Mouse (Mus musculus) CD4-positive, CD25-positive, alpha-beta regulatory T cell, adult 4 months (primary cell): Measurements from ENCODE around the gene Appbp2. TPM values are rescaled to one million over a fixed set of nuclear protein-coding genes. Genes with fewer than 3 reads are reported as not detected.
"Not testable (repeated sequence)": the region's sequence is repeated elsewhere in the genome, so short reads cannot be mapped to it uniquely, and the experiment has no call there.

Source experiments
- ATAC-seq: one replicate; pipeline ENCODE4 v1.8.0; 2017
- polyA plus RNA-seq, 2 experiments: library from polyadenylated mRNA; unstranded; fragments of 100-300 nt; shearing (Covaris generic); gene quantifications; one replicate each; pipeline ENCODE4 v1.2.1; 2017

The Appbp2 gene
- polyA plus RNA-seq, 2 experiments from 2014 or later = 15.0 to 19.2 TPM

GRCm38 (mm10) chr11:85222561-85222960, 12.4 kb downstream of the Appbp2 start:
- ATAC-seq = no peak

DNA sequence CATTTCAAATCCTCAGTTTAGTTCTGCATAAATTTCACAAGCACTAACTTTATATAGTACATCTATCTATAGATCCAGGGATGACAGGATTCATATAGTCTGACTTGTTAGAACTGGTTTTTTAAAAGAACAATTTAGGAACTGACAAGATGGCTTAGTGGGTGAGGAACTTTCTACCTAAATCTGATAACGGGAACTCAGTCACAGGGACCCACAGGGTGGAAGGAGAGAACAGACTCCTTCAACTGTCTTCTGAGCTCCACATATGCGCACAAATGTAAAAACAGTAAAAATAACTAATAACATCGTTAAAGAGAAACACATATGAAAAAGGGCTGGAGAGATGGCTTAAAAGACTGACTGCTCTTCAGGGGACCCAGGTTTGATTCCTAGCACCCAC, 15.9 kb downstream of the Appbp2 start:
- no peak for ATAC-seq

DNA sequence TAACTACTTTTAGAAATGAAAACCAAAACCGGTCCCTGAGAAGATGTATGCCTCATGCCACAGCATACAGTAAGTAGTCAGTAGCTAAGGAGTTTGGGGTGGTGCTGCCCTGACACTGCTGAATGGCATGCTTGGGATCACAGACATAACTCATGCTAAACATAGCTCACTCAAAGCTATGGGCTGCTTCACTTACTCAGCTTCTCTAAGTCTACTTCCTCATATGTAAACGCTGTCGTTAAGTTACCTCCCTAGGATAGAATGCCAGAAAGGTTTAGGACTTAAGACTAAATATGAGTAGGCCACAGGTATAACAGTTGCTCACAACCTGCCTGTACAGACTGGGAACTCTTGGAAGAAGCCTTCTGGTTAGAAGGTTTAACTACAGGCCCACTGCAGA, 20.3 kb downstream of the Appbp2 start:
- no peak for ATAC-seq

DNA sequence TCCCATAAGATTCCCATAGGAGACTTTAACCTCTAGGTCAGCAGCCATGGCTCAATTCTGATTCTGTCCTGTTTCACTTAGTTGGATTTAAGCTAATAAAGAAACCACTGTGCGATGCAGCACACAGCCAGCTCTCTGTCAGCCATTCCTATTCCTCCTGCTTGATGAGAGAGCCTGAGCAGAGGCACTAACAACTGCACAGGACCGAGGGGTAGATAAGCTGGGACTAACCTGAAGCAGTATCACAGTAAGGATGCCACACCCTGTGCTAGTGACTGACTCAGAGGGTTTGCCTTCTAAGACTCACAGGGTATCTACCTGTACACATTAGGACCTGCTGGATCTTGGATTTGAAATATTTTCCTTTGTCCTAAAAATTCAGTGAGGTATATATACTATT, 21.7 kb downstream of the Appbp2 start:
- ATAC-seq = no peak

DNA sequence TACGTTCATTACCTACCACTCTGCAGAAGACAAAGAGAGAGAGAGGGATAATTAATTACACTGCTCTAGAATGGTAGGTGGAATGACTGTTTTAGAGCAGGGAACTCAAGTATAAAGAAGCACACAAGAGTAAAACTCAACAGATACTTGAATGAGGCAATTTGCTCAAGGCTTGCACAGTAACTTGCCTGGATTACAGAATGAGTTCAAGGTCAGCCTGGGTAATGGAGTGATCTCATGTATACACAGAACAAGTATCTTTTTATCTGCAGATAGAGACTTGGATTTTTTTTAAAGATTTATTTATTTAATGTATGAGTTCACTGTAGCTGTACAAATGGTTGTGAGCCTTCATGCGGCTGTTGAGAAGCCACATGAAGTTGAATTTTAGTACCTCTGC, 23.8 kb downstream of the Appbp2 start:
- ATAC-seq = no peak

DNA sequence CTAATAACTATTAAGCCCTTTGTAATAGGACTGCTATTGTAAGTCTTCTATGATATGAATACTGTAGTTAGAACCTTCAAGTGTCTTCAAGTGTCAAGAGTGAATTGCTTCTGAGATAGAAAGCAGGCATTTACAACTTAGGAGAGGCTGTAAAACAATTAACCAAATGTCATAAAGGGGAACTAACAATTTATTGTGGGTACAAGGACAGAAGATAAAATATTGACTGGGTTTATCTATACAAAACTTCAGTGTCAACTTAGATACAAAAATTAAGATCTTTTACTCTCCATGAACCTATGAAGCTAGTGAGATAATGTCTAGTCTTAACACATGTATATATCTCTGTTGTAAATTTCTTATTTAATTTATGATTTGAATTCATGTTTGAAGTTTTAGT, 28.7 kb downstream of the Appbp2 start:
- no peak for ATAC-seq

- no peak for ATAC-seq
These were observed 36.0 kb downstream of the Appbp2 start for GRCm38 (mm10) chr11:85198906-85199305.

DNA sequence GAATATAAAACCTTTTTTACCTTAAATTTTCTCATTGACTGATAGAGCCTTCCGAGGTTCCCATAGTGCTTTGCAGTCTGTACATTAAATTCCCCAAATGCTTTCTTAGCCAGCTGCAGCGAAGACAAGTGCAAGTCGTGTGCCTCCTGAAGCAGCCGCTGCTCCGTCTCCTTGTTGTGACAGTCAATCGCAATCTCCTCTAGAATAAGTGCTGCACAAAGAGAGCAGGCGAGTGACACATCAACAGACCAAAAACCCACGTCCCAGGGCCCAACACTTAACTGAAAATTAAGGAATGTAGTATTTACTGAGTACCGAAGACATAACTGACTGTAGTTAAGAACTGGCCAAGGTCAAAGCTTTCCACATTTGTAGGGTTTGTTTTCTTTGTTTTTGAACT, 38.9 kb downstream of the Appbp2 start:
- no peak for ATAC-seq

DNA sequence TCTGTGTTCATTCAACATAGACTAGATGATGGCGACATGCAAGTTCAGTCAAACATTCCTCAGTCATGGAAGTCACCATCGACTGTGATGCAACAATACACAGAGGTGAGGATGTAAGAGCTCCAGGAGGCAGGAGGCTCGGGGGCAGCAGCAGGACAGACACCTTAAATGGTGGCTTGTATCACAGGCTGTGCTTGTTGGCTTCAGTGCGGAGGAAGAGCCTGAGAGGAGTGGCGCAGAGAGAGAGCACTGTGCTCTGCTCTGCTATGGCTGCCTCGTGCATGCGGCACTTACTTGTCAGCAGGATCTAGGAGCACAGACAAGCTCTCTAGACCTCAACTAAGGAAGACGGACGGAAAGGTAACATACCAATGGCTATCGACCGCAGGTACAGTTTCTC, 40.7 kb downstream of the Appbp2 start:
- ATAC-seq = no peak

DNA sequence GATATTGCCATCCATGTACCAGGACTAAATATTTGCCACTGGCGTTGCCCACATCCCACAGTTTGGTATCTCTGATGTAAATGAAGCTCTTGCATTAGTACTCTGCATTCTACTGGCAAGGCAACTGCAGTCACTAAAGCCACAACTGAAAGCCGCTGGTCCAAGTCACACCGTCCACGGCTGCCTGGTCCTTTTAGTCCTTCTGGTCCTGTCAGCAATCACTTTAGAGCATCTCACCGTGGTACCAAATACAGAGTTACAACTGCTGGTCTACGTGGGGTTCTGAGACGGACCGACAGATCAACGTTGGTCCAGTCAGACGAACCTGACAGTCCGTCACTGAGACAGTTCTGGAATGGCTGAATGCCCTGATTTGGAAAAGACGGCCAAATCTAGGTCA, 44.2 kb downstream of the Appbp2 start:
- ATAC-seq = no peak

- no peak for ATAC-seq
These were observed 45.8 kb downstream of the Appbp2 start for GRCm38 (mm10) chr11:85189110-85189509.

DNA sequence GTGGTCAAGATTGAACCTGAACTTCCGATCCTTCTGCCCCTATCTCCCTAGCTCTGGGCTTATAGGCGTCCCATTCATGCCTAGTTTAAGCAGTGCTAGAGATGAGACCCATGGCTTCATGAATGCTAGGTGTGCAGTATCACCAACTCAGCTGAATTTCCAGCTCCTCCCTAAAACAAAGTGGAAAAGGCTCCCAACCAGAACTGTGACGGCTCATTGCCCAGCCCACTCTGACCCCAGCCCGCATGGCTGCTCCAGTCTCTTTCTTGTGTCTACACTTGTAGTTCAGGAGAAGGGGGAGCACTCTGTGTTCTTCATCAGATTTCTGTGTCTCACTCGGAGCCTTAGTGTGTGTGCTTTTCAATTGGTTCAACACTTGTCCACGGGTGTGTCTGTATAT, 50.1 kb downstream of the Appbp2 start:
- ATAC-seq = no peak

DNA sequence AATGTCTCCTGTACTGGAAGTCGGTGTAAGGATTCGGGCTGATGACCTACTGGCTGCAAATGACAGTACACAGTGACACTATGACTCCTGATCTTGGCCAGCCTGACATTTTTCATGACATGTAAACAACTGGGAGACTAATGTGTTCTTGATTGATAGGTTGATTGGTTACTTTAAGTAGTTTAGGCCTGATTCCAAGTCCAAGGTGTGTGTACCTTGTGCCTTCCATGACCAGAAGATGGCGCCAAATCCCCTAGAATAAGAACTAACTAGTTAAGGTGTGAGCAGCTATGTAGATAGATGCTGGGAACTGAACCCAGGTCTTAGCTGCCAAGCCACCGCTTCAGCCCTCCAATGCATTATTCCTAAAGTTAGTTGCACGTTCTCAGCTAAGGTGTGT, 50.8 kb downstream of the Appbp2 start:
- ATAC-seq = no peak

DNA sequence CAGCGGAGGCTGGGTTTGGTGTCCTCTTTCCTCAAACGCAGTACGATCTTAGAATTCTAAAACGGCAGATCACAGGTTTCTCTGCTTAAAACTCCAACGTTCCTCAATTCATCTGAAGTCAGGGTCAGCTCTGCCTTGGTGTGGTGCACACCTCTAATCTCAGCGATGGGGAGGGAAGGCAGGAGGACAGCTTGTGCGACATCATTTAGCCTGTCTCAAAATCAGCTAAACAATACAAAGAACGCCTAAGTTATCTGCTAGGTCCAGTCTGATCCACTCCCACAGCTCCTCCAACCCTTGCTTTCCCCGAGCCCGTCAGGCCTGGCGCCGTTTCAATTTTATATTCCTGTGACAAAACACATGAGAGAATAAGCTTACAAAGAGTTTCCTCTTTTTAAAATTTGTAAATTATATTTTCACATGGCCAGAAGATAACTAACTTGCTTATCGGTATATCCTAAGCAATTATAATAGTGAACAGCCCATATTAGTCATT, 51.6 kb downstream of the Appbp2 start:
- no peak for ATAC-seq

GRCm38 (mm10) chr11:85182617-85183283, 52.2 kb downstream of the Appbp2 start:
- peak; percentile 64 for ATAC-seq

- no peak for ATAC-seq
These were observed 56.5 kb downstream of the Appbp2 start for GRCm38 (mm10) chr11:85178413-85178812.

- ATAC-seq = no peak
These were observed 57.2 kb downstream of the Appbp2 start for GRCm38 (mm10) chr11:85177761-85178160.

GRCm38 (mm10) chr11:85175941-85176340, 59.0 kb downstream of the Appbp2 start:
- ATAC-seq = no peak

DNA sequence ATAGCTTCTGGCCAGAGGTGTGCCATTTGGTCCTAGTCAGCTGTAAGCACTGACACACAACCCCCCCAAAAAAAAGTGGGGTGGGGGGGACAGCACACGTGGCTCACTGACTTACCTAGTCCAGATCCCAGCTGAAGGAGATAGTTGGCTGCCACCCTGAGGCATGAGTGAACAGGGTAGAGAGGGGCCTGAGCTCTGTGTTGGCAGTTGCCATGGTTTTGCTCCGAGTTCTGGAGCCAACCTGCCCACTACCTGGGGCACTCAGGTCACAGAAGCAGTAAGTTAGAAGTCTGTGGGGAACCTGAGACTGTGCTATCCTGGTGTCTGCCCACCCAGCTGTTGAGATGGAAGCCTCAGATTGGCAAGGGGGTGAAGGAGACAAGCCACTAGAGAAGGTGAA, 64.1 kb downstream of the Appbp2 start:
- no peak for ATAC-seq

GRCm38 (mm10) chr11:85170058-85170740, 64.7 kb downstream of the Appbp2 start, which contains the start of gene 1700125H20Rik:
Gene 1700125H20Rik (plus strand): TSS chr11:85170404.
- ATAC-seq = peak; percentile 75

- ATAC-seq = no peak
These were observed 67.4 kb downstream of the Appbp2 start for GRCm38 (mm10) chr11:85167503-85167902.

DNA sequence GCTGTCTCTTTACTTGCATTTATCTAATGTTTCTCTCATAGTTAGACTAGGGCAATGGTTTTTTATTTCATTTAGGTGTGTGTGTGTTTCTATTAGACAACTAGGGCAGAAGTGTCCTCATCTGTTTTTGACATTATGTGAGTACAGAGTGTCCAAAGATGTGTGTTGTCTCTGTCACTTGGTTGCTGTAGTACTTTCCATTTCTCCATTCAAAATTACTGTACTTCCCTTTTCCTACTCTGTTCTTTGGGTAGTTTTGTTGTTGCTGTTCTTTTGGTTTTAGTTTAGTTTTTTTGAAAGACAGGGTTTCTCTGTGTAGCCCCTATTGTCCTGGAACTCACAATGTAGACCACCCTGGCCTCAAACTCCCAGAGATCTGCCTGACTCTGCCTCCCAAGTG, 70.6 kb downstream of the Appbp2 start:
- no peak for ATAC-seq

DNA sequence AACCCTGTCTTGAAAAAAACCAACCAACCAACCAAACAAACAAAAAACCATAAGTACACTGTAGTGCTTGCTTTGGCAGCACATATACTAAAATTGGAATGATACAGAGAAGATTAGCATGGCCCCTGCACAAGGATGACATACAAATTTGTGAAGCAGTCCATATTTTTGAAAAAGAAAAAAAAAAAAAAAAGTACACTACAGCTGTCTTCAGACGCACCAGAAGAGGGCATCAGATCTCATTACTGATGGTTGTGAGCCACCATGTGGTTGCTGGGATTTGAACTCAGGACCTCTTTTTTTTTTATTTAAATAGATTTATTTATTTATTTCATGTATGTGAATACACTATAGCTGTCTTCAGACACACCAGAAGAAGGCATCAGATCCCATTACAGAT, 71.9 kb downstream of the Appbp2 start:
- not testable (repeated sequence) for ATAC-seq

DNA sequence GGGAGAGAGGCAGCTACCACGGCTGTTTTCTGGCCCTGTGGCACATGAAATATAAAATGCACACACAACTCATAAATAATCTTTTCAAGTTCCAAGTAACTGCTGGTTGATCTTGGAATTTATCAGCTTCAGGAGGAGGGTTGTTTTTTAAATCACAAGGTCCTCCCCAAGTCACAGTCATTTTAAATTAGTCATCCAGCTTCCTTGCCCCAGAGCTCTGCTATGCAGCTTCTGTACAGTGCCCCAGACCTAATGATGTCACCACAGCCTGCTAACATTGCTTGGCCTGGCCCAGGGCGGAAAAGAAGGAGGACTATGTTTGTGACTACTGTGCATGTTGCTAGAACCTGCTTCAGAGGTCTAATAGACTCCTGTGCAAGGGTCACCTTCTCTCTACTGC, 77.6 kb downstream of the Appbp2 start:
- ATAC-seq = no peak
